ENCODE assay signal across 9 mouse cellular contexts in genomic region chr3:103789891-103790345, GRCm38 (mm10). TPM values are rescaled to one million over a fixed set of nuclear protein-coding genes. Genes with fewer than 3 reads are reported as not detected.
DNase-seq lines count a peak whose midpoint lies in the region; ATAC-seq lines count a peak whose summit lies in the region.
"Had no signal": no experiment of that assay in that cellular context is flagged by ENCODE, and none has a peak within 500 bp of the region (broad histone marks: within the 10 kb centered on the region; RNA-seq: fewer than 3 reads in every experiment).

No protein-coding gene starts in this region.

- H3K27ac ChIP-seq in brown adipose tissue, adult 24 weeks (replicated peaks; ENCODE audit: low read depth, low read length): peak overlapping the region; percentile 78
- H3K27ac ChIP-seq in intestine, embryonic 16.5 days (ENCODE audit: low read length): peak overlapping the region; percentile 85
- peak overlapping the region; percentile 93 for H3K27ac ChIP-seq in neural tube, embryonic 14.5 days (ENCODE audit: low read depth, low read length)

- WGBS in intestine, embryonic 16.5 days: under 1% methylated on average over 14 of the region's 14 CpGs
- WGBS in neural tube, embryonic 14.5 days: 3% methylated on average over 14 of the region's 14 CpGs

- peak overlapping the region; percentile 74 for H3K4me2 ChIP-seq in intestine, embryonic 16.5 days (ENCODE audit: low read depth, low read length)
- H3K4me2 ChIP-seq in neural tube, embryonic 14.5 days (ENCODE audit: low read depth, low read length): peak overlapping the region; percentile 73

- no peaks in the 10 kb centered on the region for H3K9me3 ChIP-seq in intestine, embryonic 16.5 days (ENCODE audit: control insufficient read depth, low read length)
- H3K9me3 ChIP-seq in neural tube, embryonic 14.5 days (ENCODE audit: control insufficient read depth, low read length): no peaks in the 10 kb centered on the region

- peak; percentile 37 to 40 for DNase-seq in thymus, postnatal 36 days
- no peak for DNase-seq in thymus, postnatal 25 days
- DNase-seq in forelimb bud, embryonic 11.5 days (ENCODE audit: low read depth, low spot score): peak; percentile 40
- DNase-seq in lung, adult 18-20 months: peak; percentile 72 to 79
- no peak for DNase-seq in layer of hippocampus, postnatal 36 days

- H3K36me3 ChIP-seq in intestine, embryonic 16.5 days (ENCODE audit: control insufficient read depth, insufficient read depth, low read length): no peaks in the 10 kb centered on the region
- H3K36me3 ChIP-seq in neural tube, embryonic 14.5 days (ENCODE audit: control insufficient read depth, insufficient read depth, low read length): no peaks in the 10 kb centered on the region

- peaks cover 26% of the 10 kb centered on the region for H3K4me1 ChIP-seq in brown adipose tissue, adult 24 weeks (ENCODE audit: control insufficient read depth, insufficient read depth, insufficient read length, low read length)
- H3K4me1 ChIP-seq in intestine, embryonic 16.5 days (ENCODE audit: control insufficient read depth, insufficient read depth, low read length): peaks cover 9% of the 10 kb centered on the region
- peaks cover 20% of the 10 kb centered on the region for H3K4me1 ChIP-seq in neural tube, embryonic 14.5 days (ENCODE audit: control insufficient read depth, insufficient read depth, low read length)

- no peak for ATAC-seq in intestine, embryonic 16.5 days
- ATAC-seq in neural tube, embryonic 14.5 days (ENCODE audit: low read depth): no peak

- H3K4me3 ChIP-seq in brown adipose tissue, adult 24 weeks (ENCODE audit: insufficient read depth, low read depth, low read length): peak overlapping the region; percentile 83
- H3K4me3 ChIP-seq in intestine, embryonic 16.5 days (ENCODE audit: low read length): peak overlapping the region; percentile 86
- H3K4me3 ChIP-seq in neural tube, embryonic 14.5 days (ENCODE audit: low read depth, low read length): peak overlapping the region; percentile 94

- H3K9ac ChIP-seq in intestine, embryonic 16.5 days (ENCODE audit: low read depth, low read length): peak overlapping the region; percentile 96
- H3K9ac ChIP-seq in neural tube, embryonic 14.5 days (replicated peaks; ENCODE audit: low read depth, low read length): peak overlapping the region; percentile 91

- H3K27me3 ChIP-seq in intestine, embryonic 16.5 days (replicated peaks; ENCODE audit: control insufficient read depth, insufficient read depth, low read length): no peaks in the 10 kb centered on the region
- no peaks in the 10 kb centered on the region for H3K27me3 ChIP-seq in neural tube, embryonic 14.5 days (ENCODE audit: control insufficient read depth, insufficient read depth, low read length)

RNA-seq across cellular contexts. Expression of gene Hipk1, which starts 1.4 kb away (rescaled TPM):
- polyA plus RNA-seq in brown adipose tissue, adult 24 weeks (2012; ENCODE audit: insufficient read depth, insufficient read length, missing spikeins): 48.2 and 54.0 TPM in 2 replicates
- polyA plus RNA-seq in intestine, embryonic 16.5 days (2015; fragmentation: Nextera tagmentation; extraction: Ambion mirVana): 6.3 and 7.1 TPM in 2 replicates
- polyA plus RNA-seq in neural tube, embryonic 14.5 days (2014; fragmentation: Nextera tagmentation; extraction: Ambion mirVana): 17.9 and 18.5 TPM in 2 replicates
- total RNA-seq in layer of hippocampus, postnatal 36 days (2021): 100 to 1,000 TPM; 122 to 138 TPM

RNA-seq across cellular contexts. Expression of gene Dclre1b, which starts 19.3 kb away (rescaled TPM):
- polyA plus RNA-seq in brown adipose tissue, adult 24 weeks (2012; ENCODE audit: insufficient read depth, insufficient read length, missing spikeins): 6.9 and 8.4 TPM in 2 replicates
- 19.1 and 21.1 TPM in 2 replicates for polyA plus RNA-seq in intestine, embryonic 16.5 days (2015; fragmentation: Nextera tagmentation; extraction: Ambion mirVana)
- 22.6 and 23.1 TPM in 2 replicates for polyA plus RNA-seq in neural tube, embryonic 14.5 days (2014; fragmentation: Nextera tagmentation; extraction: Ambion mirVana)
- 10 to 100 TPM in 1 of 2 experiments, 1 to 10 TPM in 1; 5.9 to 14.0 TPM for total RNA-seq in layer of hippocampus, postnatal 36 days (2021)

RNA-seq across cellular contexts. Expression of gene Ap4b1, which starts 19.4 kb away (rescaled TPM):
- polyA plus RNA-seq in brown adipose tissue, adult 24 weeks (2012; ENCODE audit: insufficient read depth, insufficient read length, missing spikeins): 8.6 and 10.6 TPM in 2 replicates
- polyA plus RNA-seq in intestine, embryonic 16.5 days (2015; fragmentation: Nextera tagmentation; extraction: Ambion mirVana): 21.0 and 21.8 TPM in 2 replicates
- polyA plus RNA-seq in neural tube, embryonic 14.5 days (2014; fragmentation: Nextera tagmentation; extraction: Ambion mirVana): 25.1 and 28.2 TPM in 2 replicates
- total RNA-seq in layer of hippocampus, postnatal 36 days (2021): 10 to 100 TPM; 11.7 to 12.8 TPM

RNA-seq across cellular contexts. Expression of gene Gm43064, which starts 19.5 kb away (rescaled TPM):
- not detected in 2 replicates for polyA plus RNA-seq in brown adipose tissue, adult 24 weeks (2012; ENCODE audit: insufficient read depth, insufficient read length, missing spikeins)
- polyA plus RNA-seq in intestine, embryonic 16.5 days (2015; fragmentation: Nextera tagmentation; extraction: Ambion mirVana): 0.45 and 0.69 TPM in 2 replicates
- polyA plus RNA-seq in neural tube, embryonic 14.5 days (2014; fragmentation: Nextera tagmentation; extraction: Ambion mirVana): 0.25 and 0.46 TPM in 2 replicates
- under 1 TPM; 0.25 to 0.58 TPM for total RNA-seq in layer of hippocampus, postnatal 36 days (2021)

RNA-seq across cellular contexts. Expression of gene Bcl2l15, which starts 42.5 kb away (rescaled TPM):
- polyA plus RNA-seq in brown adipose tissue, adult 24 weeks (2012; ENCODE audit: insufficient read depth, insufficient read length, missing spikeins): not detected in 2 replicates
- 14.2 and 22.4 TPM in 2 replicates for polyA plus RNA-seq in intestine, embryonic 16.5 days (2015; fragmentation: Nextera tagmentation; extraction: Ambion mirVana)
- 0.40 and 0.79 TPM in 2 replicates for polyA plus RNA-seq in neural tube, embryonic 14.5 days (2014; fragmentation: Nextera tagmentation; extraction: Ambion mirVana)
- 1 to 10 TPM; 1.5 to 2.1 TPM for total RNA-seq in layer of hippocampus, postnatal 36 days (2021)
- total RNA-seq: heart, adult 18-20 months had no signal

Comparison
In these comparisons a context has a peak if more than half of its experiments do, and no peak if none do; other contexts are left out.
1. DNase-seq: peak in thymus, postnatal 36 days (2 of 2), forelimb bud, embryonic 11.5 days (single experiment) and lung, adult 18-20 months (2 of 2); none in thymus, postnatal 25 days (single experiment) and layer of hippocampus, postnatal 36 days (0 of 2).
2. Peak in every context shown above with its lines, with median percentiles within 50 percentile points of each other: H3K27ac ChIP-seq and H3K4me3 ChIP-seq.